Mouse (Mus musculus) embryonic facial prominence, embryonic 14.5 days (tissue): ENCODE measurements at regions not wholly inside any gene's neighbourhood (a gene's known extent, or its start where the extent isn't known, plus 50 kb on each side); places are given as distances from the start of the nearest gene placed in this dataset.

Experiments used
- ATAC-seq: fragments of 200-750 bp; cut with Nextera tagmentation; 2 replicates; pipeline ENCODE4 v1.8.0; 2017; ENCODE audit warnings: low read depth, moderate number of reproducible peaks, moderate TSS enrichment
- DNase-seq: peaks from one replicate; pipeline ENCODE4 v3.0.0-alpha.2; 2015; ENCODE audit warnings: low spot score
- H3K27ac ChIP-seq: fragments of 300-500 bp; sonication (generic); replicated peaks from 2 replicates; pipeline ENCODE4 v1.5.1; 2014; ENCODE audit warnings: low read depth, mild to moderate bottlenecking, low read length, moderate library complexity
- H3K27me3 ChIP-seq: fragments of 300-500 bp; sonication (generic); replicated peaks from 2 replicates; pipeline ENCODE4 v1.6.1; 2014; ENCODE audit warnings: low read length; ENCODE audit not compliant: control insufficient read depth, insufficient read depth
- H3K36me3 ChIP-seq: fragments of 300-500 bp; sonication (generic); 2 replicates; pipeline ENCODE4 v1.6.1; 2014; ENCODE audit warnings: low read length, mixed read lengths; ENCODE audit not compliant: control insufficient read depth, insufficient read depth
- H3K4me1 ChIP-seq: fragments of 300-500 bp; sonication (generic); 2 replicates; pipeline ENCODE4 v1.6.1; 2014; ENCODE audit warnings: antibody characterized with exemption, low read length; ENCODE audit not compliant: control insufficient read depth, insufficient read depth
- H3K4me2 ChIP-seq: fragments of 300-500 bp; sonication (generic); 2 replicates; pipeline ENCODE4 v1.6.1; 2014; ENCODE audit warnings: low read depth, mild to moderate bottlenecking, low read length, moderate library complexity, mixed read lengths
- H3K4me3 ChIP-seq: fragments of 300-500 bp; sonication (generic); 2 replicates; pipeline ENCODE4 v1.5.1; 2014; ENCODE audit warnings: low read depth, mild to moderate bottlenecking, low read length
- H3K9ac ChIP-seq: fragments of 300-500 bp; sonication (generic); 2 replicates; pipeline ENCODE4 v1.6.1; 2014; ENCODE audit warnings: low read depth, mild to moderate bottlenecking, low read length, moderate library complexity, mixed read lengths
- H3K9me3 ChIP-seq: fragments of 300-500 bp; sonication (generic); 2 replicates; pipeline ENCODE4 v1.6.1; 2016; ENCODE audit warnings: low read length; ENCODE audit not compliant: control insufficient read depth
- WGBS: fragments of 180-500 bp; shearing (Covaris S2); extraction: QIAGEN DNeasy Blood & Tissue Kit; methylation state at CpG from one replicate; pipeline ENCODE4 v1.1.7; 2014; 5-methylcytosine and 5-hydroxymethylcytosine counted together

- no peak overlapping the region for H3K27ac ChIP-seq
- DNase-seq (no peak), ATAC-seq (no peak)
- no peaks in the 10 kb centered on the region for H3K4me1 ChIP-seq
- no peak overlapping the region for H3K4me2 ChIP-seq
- no peaks in the 10 kb centered on the region for H3K9me3 ChIP-seq
- H3K4me3 ChIP-seq, result no peak overlapping the region
- no peaks in the 10 kb centered on the region for H3K36me3 ChIP-seq
- H3K9ac ChIP-seq, result no peak overlapping the region
- no peaks in the 10 kb centered on the region for H3K27me3 ChIP-seq
- WGBS, result 68% methylated on average over 2 of the region's 2 CpGs
Measured at GRCm38 (mm10) chr10:66433490-66433889, 662.4 kb upstream of the Jmjd1c start.

DNA sequence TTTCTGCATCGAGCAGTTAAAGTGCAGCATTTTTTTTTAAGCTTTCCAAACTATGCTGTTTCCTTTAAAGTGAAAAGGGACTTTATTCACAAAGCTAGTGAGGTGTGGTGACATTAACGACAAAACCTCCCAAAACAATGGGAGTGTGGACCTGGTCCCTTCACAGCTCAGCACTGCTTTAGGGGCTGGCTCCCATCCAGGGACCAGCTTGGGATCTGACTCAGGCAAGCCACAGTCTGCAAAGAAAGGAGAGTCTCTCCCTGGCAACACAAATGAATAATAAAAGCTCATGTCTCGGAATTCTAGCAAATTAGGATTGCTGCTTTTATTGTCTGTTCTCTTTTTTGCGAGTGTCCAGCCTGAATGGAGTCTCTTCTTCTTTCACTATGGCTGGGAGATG, 625.2 kb upstream of the Jmjd1c start:
- no peaks in the 10 kb centered on the region for H3K9me3 ChIP-seq
- 65% methylated on average over 4 of the region's 4 CpGs for WGBS
- no peaks in the 10 kb centered on the region for H3K4me1 ChIP-seq
- H3K36me3 ChIP-seq, result no peaks in the 10 kb centered on the region
- no peak for DNase-seq
- no peak overlapping the region for H3K9ac ChIP-seq
- H3K4me3 ChIP-seq, result no peak overlapping the region
- H3K27me3 ChIP-seq, result no peaks in the 10 kb centered on the region
- no peak overlapping the region for H3K27ac ChIP-seq
- no peak for ATAC-seq
- no peak overlapping the region for H3K4me2 ChIP-seq

DNA sequence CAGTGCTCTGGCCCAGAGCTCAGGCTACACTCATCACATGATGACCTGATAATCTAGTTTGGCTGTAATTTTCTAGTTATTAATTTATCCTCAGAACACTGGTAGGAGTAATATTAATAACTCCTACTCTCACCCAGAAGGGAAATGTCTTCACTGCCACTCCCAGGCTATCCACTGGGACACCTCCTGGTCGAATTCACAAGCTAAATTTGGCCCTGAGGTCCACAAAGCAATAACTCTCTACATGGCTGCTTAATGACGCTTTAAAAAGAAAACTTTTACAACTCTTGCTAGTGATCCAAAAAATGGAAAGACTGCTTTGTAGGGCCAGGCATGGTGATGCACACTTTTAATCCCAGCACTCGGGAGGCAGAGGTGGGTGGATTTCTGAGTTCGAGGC, 623.9 kb upstream of the Jmjd1c start:
- Histone ChIP-seq H3K4me3 (no peak overlapping the region), H3K9me3 (no peaks in the 10 kb centered on the region), H3K36me3 (no peaks in the 10 kb centered on the region), H3K9ac (no peak overlapping the region), H3K27ac (no peak overlapping the region), H3K27me3 (no peaks in the 10 kb centered on the region), H3K4me2 (no peak overlapping the region), H3K4me1 (no peaks in the 10 kb centered on the region)
- ATAC-seq (no peak), DNase-seq (no peak)
- 82% methylated on average over 4 of the region's 4 CpGs for WGBS

DNA sequence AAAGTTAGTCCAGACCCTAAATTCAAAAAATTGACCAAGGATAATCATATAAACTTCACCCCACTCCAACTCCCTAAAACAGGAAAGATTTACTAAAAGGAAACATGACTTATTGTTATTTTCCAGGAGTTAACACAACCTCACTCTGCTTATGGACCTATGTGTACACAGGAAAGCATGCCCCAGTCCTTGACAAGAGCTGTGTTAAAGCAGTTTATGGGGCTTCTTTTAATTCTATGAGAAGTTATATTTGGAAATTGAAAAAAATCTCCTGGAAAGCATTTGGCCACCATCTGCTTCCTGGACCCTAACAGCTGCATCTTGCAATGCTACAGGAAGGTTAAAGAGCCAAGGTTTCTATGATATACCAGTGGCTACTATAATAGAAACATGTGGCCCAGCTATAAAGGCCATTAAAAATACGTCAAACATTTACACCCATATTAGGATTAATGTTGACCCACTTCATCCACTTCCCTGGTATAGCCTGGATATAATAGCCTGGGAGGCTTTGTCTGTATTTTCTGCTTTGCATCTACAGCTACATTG, 620.7 kb upstream of the Jmjd1c start:
- Histone ChIP-seq H3K36me3 (no peaks in the 10 kb centered on the region), H3K4me3 (no peak overlapping the region), H3K9ac (no peak overlapping the region), H3K27me3 (no peaks in the 10 kb centered on the region), H3K9me3 (no peaks in the 10 kb centered on the region), H3K27ac (no peak overlapping the region), H3K4me2 (no peak overlapping the region), H3K4me1 (no peaks in the 10 kb centered on the region)
- ATAC-seq (no peak), DNase-seq (no peak)
- WGBS, result 71% methylated on average over 1 of the region's 1 CpGs

DNA sequence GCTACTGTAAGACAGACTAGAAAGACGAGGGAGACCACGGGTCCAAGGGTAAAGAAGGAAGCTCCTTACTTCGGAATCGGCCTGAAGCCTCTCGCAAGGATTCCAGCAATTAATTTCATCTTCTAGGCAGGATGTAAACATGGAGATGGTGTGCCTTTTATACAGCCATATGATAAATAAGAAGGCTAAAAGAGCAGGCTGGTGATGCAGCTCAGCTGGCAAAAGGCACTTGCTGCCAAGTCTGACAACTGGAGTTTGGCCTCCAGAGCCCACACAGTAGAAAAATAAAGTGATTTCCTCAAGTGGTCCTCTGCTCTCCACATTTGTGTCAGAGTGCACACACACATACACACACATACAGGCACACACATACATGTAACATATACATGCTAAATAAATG, 605.1 kb upstream of the Jmjd1c start:
- 65% methylated on average over 5 of the region's 5 CpGs for WGBS
- ATAC-seq (no peak), DNase-seq (no peak)
- no peaks in the 10 kb centered on the region for H3K36me3 ChIP-seq
- H3K4me3 ChIP-seq, result no peak overlapping the region
- no peaks in the 10 kb centered on the region for H3K9me3 ChIP-seq
- no peaks in the 10 kb centered on the region; the same call in 1 of the 2 replicates for H3K27me3 ChIP-seq
- H3K4me2 ChIP-seq, result no peak overlapping the region
- H3K4me1 ChIP-seq, result no peaks in the 10 kb centered on the region
- H3K9ac ChIP-seq, result no peak overlapping the region
- H3K27ac ChIP-seq, result no peak overlapping the region

DNA sequence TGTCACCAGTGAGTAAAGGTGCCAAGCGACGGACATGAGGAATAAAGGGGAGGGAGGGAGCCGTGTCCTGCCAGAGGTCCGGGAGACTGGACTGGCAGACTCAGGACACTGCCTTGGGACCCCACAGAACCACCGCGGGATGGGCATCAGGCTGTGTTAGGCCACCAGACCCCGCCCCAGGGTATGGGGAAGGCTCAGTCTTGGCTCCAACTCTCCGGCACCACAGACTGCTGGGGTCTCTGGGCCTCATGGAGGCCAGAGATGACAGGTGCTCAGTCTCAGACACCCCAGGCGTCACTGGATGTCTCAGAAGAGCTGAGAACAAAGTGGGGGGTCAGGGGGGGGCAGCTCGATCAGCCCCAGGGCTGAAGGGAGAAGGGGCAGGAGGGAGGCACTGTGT, 604.1 kb upstream of the Jmjd1c start:
- no peak for DNase-seq
- Histone ChIP-seq H3K9ac (no peak overlapping the region), H3K4me3 (no peak overlapping the region), H3K9me3 (no peaks in the 10 kb centered on the region), H3K27me3 (no peaks in the 10 kb centered on the region; the same call in 1 of the 2 replicates), H3K4me2 (no peak overlapping the region), H3K27ac (no peak overlapping the region), H3K4me1 (no peaks in the 10 kb centered on the region), H3K36me3 (no peaks in the 10 kb centered on the region)
- WGBS, result 68% methylated on average over 10 of the region's 10 CpGs
- no peak for ATAC-seq

GRCm38 (mm10) chr10:66539846-66540245, 556.1 kb upstream of the Jmjd1c start:
- no peak for ATAC-seq

DNA sequence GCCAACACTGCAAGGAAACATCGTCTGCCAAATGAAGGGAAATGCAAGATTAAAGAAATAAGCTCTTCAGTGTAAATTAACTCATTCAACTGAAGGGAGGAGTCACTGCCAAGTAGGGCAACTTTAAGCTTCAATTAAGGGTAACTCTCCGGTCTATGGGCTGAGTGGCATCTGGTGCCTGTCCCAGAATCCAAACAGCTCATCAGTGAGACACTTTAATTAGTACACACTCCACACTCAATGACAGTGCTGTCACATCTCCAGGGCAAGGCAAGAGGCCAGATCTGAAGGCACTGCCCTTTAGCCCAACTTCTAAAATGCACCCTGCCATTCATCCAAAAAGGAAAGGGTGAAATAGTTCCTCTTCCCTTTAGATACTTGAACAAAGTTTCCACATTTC, 549.3 kb upstream of the Jmjd1c start:
- no peak for DNase-seq
- no peak for ATAC-seq
- no peaks in the 10 kb centered on the region for H3K9me3 ChIP-seq
- H3K27me3 ChIP-seq, result no peaks in the 10 kb centered on the region
- 35% methylated on average over 2 of the region's 2 CpGs for WGBS
- H3K4me2 ChIP-seq, result no peak overlapping the region
- H3K4me1 ChIP-seq, result no peaks in the 10 kb centered on the region
- no peak overlapping the region for H3K4me3 ChIP-seq
- H3K9ac ChIP-seq, result no peak overlapping the region
- H3K36me3 ChIP-seq, result no peaks in the 10 kb centered on the region
- H3K27ac ChIP-seq, result no peak overlapping the region

More at GRCm38 (mm10) chr10:66539846-66540245, 556.1 kb upstream of the Jmjd1c start:
- no peaks in the 10 kb centered on the region for H3K27me3 ChIP-seq
- H3K4me3 ChIP-seq, result no peak overlapping the region
- no peak overlapping the region for H3K27ac ChIP-seq
- DNase-seq, result no peak
- H3K4me2 ChIP-seq, result no peak overlapping the region
- H3K36me3 ChIP-seq, result no peaks in the 10 kb centered on the region
- H3K9ac ChIP-seq, result no peak overlapping the region
- H3K4me1 ChIP-seq, result no peaks in the 10 kb centered on the region
- 84% methylated on average over 5 of the region's 5 CpGs for WGBS
- no peaks in the 10 kb centered on the region for H3K9me3 ChIP-seq

DNA sequence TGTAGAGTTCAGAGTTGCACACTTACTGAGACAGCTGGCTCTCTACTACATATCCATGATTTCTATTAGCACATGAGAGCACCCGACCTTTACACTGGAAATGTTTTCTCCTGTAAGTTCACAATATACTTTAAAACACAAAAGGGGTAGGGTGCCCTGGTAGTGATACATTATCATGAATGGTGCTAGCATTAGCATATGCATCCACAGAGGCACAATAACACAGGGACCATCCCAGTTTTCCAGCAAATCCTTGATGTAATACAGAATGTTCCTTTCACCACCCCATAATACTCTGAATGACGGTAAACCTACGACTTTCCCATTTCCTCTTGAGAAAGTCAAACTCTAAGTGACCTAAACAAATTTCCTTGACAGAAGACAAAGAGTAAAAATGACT, 548.3 kb upstream of the Jmjd1c start:
- Histone ChIP-seq H3K4me1 (0 out of 2 replicates have a peak, but pooled peaks cover 2% of the 10 kb centered on the region), H3K4me2 (no peak overlapping the region), H3K9ac (no peak overlapping the region), H3K27ac (no peak overlapping the region), H3K27me3 (no peaks in the 10 kb centered on the region), H3K9me3 (no peaks in the 10 kb centered on the region), H3K36me3 (no peaks in the 10 kb centered on the region), H3K4me3 (no peak overlapping the region)
- ATAC-seq (no peak), DNase-seq (no peak)
- 45% methylated on average over 3 of the region's 3 CpGs for WGBS
